Mouse (Mus musculus) cerebellum, adult 11-12 months (tissue): ENCODE measurements around the gene Slc12a5.

Experiments used
- DNase-seq: peaks from one replicate; pipeline ENCODE4 v3.0.0; 2022

Gene Slc12a5

DNA sequence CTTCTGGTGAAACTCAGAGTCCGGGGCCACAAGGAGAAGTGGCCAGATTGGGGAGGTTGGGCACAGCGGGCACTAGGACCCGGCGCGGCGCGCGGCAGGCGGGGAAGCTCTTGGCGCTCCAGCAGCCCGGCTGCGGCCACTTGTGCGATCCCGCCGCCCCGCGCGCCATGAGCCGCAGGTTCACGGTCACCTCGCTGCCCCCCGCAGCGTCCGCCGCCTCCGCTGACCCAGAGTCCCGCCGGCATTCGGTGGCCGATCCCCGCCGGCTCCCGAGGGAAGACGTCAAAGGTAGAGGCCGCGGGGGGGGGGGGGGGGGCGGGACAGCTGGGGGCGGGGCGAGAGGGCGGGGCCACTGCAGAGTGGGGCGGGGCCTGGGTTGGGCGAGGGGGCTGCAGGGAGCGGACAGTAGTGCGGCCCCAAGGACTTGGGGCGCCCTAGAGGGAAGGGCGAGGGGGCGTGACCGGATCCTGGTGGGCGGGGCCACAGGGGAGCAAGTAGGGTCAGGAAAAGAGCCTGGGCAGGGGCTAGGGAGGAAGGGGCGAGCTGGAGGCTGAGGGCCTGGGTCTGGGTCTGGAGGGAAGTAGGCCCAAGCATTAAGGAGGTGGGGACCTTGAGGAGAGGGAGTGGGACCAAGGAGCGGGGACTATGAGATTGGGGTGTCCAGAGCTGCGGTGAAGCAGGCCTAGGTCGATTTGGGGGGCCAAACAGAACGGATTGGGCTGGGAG, at the start of gene Slc12a5:
TSS of gene Slc12a5 (plus strand) at position 87 of the 726 bp plus-strand sequence.
- DNase-seq, result peak; percentile 81

DNA sequence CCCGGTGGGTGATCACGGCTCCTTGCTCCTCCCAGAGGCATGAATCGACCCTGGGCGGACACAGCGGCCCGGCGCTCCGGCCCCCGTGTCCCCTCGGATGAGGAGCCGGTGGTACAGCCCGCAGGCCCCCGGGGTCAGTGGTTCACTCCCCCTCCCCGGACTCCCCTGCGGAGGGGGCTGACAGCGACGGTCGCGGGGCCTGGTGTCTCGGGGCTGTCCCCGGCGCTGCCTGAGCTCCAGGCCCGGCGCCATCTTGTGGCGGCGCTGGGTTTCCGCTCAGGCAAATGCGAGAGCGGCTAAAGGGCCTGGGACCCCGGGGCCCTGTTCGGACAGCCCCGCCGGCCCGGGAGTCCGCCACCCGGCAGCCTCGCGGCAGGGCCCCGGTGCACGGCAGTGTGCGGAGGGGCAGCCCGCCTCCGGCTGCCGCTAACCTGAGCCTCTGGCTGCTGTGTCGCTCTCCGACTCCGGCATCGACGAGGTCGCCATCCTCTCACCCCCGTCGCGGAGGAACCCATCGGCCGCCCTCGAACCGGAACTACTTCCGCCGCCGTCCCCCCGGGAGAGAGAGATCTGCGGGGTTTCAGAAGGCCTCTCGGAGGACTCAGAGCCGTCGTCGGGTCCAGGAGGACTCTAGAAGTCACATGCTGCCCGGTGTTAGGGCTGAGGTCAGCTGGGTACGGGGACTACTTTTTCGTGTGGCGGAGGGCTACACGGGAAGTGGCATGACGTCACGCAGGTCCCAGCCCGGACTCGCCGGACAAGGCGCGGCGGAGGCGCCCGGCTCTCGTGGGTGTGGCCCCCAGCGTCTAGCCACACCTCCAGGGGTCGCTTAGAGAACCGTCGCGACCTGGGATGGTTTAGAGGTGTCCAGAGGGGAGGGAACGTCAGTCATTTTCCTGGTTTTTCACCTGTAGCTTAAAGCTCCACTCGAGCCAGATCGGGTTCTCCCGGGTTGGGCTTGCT, 49.2 kb upstream of the Slc12a5 start, which contains the start of gene Zfp335:
TSS of gene Zfp335 (minus strand) at position 672 of the 963 bp plus-strand sequence.
- peak; percentile 94 for DNase-seq

- peak; percentile 40 for DNase-seq
Measured at GRCm38 (mm10) chr2:164912151-164912550, 48.5 kb upstream of the Slc12a5 start.

DNA sequence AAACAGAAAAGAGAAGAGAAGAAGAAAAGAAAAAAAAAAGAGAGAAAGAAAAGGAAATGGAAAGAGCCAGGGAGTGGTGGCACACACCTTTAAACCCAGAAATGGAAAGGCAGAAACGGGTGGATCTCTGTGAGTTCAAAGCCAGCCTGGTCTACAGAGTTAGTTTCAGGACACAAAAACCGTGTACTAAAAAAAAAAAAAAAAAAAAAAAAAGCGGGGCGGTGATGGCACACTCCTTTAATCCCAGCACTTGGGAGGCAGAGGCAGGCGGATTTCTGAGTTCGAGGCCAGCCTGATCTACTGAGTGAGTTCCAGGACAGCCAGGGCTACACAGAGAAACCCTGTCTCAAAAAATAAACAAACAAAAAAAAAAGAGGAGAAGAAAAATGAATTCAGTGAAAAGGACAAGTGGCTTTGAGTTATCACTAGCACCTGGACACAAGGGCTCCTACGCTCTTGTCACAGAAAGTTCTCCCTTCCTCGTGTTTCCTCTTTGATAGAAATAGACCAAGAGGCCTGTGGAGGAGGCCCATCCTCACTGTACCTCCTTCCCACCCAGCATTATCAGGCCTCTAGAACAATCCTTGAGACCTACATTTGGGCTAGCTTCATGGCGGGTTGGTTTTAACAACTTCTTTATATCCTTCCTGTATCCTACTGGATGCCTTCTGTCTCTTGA, 47.7 kb upstream of the Slc12a5 start:
- no peak for DNase-seq

GRCm38 (mm10) chr2:164913428-164913786, 47.2 kb upstream of the Slc12a5 start:
- DNase-seq, result peak; percentile 54

DNA sequence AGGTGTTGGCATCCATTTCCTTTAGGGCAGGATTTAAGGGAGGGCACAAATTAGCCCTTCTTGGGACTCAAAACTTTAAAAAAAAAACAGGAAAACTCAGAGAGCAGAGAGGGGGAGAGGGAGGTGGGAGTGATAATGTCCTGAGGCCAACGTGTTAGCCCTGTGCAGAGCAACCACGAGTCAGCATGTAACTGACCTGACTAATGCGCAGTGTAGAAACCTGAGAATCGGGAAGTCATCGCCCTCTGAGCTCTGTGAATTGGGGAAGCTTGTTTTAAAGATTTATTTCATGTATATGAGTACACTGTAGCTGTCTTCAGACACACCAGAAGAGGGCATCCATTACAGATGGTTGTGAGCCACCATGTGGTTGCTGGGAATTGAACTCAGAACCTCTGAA, 43.8 kb upstream of the Slc12a5 start:
- no peak for DNase-seq

DNA sequence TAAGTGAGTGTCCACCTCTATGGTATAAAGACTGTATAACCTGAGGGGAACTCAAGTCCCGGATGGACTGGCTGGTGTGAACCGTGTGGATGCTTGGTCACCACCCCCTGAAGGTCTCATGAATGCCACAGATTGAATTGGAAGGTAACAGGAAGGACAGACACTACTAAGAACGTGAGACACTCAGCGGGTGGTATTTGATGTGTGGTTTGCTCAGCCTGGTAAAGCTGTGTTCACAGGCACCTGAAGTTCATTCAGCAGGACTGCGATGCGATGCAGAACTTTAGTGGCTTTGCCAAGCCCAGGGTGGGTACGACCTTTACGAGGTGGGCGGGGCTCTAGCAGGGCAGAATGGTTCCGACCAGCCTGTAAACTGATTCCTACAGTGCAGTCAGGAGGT, 43.2 kb upstream of the Slc12a5 start:
- no peak for DNase-seq

DNA sequence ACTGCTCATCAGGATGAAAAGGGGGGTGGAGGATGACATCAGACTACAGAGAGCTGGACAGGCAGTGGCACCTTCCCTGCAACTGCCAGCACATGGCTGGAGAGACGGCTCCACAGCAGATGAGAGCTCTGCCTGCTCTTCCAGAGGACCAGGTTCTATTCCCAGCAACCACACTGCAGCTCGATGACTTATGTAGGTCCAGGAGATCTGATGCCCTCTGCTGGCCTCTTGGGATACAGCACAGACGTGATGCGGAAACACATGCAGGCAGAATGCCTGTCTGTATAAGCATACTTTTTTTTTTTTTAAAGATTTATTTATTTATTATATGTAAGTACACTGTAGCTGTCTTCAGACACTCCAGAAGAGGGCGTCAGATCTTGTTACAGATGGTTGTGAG, 42.3 kb upstream of the Slc12a5 start:
- no peak for DNase-seq

GRCm38 (mm10) chr2:164921984-164922383, 38.6 kb upstream of the Slc12a5 start:
- DNase-seq, result no peak

GRCm38 (mm10) chr2:164923291-164923690, 37.3 kb upstream of the Slc12a5 start:
- no peak for DNase-seq

DNA sequence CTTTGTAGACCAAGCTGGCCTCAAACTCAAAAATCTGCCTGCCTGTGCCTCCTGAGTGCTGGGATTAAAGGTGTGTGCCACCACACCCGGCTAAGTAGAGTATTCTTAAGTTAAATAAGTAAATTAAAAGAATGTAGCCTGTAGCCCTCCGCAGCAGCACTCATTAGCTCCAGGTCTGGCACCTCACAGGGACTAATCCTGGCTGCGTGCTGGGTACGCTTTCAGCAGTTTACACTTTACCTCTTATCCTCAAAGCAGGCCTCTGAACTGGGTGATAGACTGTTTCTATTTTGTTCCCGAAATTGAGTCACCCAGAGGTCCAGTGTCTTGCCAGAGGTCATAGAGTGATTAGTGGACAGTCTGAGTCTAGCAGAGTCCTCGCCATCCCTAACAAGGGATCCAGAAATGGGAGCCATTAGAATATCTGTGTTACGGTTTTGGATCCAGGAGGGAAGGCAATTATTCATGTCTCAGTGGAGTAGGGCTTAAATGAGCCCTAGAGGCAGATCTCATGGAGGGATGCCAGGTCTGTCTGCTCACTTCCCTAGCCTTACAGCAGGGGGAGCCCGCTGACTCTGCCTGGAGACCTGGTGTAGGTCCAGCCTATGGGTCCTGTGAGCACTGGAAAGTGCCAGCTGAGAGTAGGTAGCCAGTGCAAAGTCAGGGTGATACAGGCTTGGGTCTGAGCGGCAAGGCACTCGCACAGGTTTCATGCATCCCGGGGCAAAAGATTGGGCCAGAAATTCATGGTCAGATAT, 36.3 kb upstream of the Slc12a5 start:
- peak; percentile 91 for DNase-seq

DNA sequence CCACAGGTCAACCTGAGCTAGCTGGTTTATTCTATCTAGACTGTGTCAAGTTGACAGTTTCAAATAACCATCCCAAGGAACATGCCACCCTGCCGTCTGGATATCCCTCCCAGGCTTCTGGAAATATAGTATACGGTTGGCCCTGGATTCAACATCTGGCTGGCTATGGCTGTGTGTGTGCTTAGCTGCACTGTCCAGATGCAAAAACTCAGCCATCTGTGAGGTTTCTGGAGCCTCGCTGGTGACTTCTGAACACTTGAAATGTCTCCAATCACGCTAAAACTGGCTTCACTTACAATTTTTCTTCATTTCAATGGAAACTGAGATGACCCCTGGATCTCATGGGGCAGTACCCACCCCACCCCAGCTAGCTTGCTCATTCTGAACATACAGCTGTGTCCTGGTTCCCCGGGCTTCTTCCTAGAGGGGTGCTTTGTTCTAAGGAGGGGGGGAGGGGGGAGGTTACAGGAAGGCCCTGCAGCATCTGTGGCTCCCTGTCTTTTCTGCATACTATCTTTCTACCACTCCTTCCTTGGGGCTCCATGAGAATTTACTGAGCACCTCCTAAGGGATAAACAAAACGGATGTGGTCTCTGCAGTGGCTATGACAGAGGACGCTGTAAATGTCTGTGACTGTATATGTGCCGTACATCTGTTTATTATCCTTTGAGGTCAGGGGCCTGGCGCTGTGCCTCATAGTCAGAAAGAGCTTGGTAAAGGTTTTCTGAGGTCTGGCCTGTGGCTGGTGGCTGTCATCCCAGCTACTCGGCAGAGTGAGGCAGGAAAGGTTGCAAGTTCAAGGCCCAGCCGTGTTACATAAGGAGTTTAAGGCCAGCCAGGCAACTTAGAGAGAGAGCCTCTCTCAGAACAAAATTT, 29.7 kb upstream of the Slc12a5 start:
- no peak for DNase-seq

GRCm38 (mm10) chr2:164933534-164933933, 27.1 kb upstream of the Slc12a5 start:
- no peak for DNase-seq

DNA sequence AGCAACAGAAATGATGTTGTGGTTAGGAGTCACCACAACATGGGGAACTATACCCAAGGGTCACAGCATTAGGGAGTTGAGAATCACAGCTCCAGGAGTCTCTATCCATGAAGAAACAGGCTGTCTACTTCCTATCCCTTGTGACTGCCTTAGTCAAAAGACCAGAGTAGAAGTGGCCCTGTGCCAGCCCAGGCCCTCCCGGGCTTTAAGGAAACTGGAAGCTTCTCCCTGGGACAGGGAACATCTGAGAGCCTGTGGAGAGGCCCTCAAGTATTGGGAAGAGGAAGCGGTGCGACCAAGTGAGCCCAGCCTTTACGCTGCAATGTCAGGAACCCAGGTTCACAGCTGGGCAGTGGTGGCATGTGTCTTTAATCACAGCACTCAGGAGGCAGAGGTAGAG, 24.6 kb upstream of the Slc12a5 start:
- no peak for DNase-seq

DNA sequence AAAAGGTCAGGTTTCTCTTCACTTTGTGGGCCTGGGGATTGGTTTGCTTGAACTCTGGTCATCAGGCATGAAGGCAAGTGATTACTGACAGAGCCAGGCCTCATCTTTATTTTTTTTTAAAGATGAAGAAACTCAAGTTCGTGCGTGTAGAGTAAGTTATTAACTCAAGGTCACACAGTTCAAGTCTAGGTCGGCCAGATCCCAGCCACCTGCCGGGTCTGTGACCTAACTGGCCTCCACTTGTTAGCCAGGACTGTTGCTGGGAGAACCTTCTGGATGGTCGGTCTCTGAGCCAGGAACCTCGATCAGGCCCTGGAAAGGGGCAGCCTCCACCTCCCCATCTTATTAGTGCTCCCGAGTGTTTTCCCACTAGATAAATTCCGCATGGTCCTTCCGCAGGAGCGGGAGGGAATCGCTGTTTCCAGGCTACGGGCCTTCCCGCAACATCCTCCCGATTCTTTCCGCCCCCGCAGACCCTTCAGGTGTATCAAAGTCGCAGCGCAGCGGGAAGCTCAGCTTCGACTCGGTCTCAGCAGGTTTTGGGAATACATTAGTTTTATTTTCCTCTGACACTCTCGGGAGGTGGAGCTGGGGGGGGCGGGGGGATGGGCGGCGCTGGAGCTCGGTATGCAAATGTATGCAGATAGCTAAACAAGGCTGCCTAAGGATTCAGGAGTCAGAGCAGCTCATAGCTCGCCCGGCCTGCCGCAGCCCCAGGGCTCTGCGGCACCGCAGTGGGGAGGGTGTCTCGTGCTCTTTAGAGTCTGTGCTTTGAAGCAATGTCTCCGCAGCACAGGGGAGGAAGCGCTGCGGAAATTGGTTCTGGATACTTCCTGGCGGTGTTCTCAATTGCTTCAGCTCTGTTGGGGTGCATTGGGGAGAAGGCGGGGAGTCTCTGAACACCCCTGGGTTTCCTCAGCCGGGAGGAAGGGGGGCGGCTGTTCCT, 22.2 kb upstream of the Slc12a5 start:
- DNase-seq, result peak; percentile 85

GRCm38 (mm10) chr2:164939106-164939505, 21.5 kb upstream of the Slc12a5 start:
- peak; percentile 54 for DNase-seq

GRCm38 (mm10) chr2:164940140-164940830, 20.3 kb upstream of the Slc12a5 start, which contains the start of gene Mmp9:
TSS of gene Mmp9 (plus strand) at chr2:164940780.
- DNase-seq, result no peak

GRCm38 (mm10) chr2:164942692-164943290, 17.8 kb upstream of the Slc12a5 start:
- no peak for DNase-seq

GRCm38 (mm10) chr2:164947506-164947905, 13.1 kb upstream of the Slc12a5 start:
- DNase-seq, result no peak
